Mouse (Mus musculus) C2C12 (cell line): ENCODE data around the gene Klk1b5. TPM values are rescaled to one million over a fixed set of nuclear protein-coding genes. Genes with fewer than 3 reads are reported as not detected.
A peak's percentile ranks its signal among the peaks of the same experiment; 100 is the strongest.

ENCODE experiments used
- H3K27me3 ChIP-seq: one replicate; pipeline ENCODE4 v1.6.1; 2011; ENCODE audit not compliant: control insufficient read depth, insufficient read depth, insufficient read length
- H3K36me3 ChIP-seq: one replicate; pipeline ENCODE4 v1.6.1; 2011; ENCODE audit not compliant: control insufficient read depth, insufficient read depth
- H3K4me3 ChIP-seq: one replicate; pipeline ENCODE4 v1.5.1; 2011; ENCODE audit warnings: mild to moderate bottlenecking, control low read depth; ENCODE audit not compliant: poor library complexity, insufficient read depth, severe bottlenecking
- H3K79me2 ChIP-seq: one replicate; pipeline ENCODE4 v1.6.1; 2011; ENCODE audit not compliant: control insufficient read depth, insufficient read depth
- H3K79me3 ChIP-seq: one replicate; pipeline ENCODE4 v1.6.1; 2011; ENCODE audit warnings: low read depth, control low read depth
- H3ac ChIP-seq: one replicate; pipeline ENCODE3; 2011; ENCODE audit warnings: low read depth; ENCODE audit not compliant: control insufficient read depth, insufficient read length
- CEBPB ChIP-seq: IDR thresholded peaks from one replicate; pipeline ENCODE4 v1.6.1; 2011; ENCODE audit warnings: low read depth, mild to moderate bottlenecking, control low read depth, moderate library complexity
- CTCF ChIP-seq: IDR thresholded peaks from one replicate; pipeline ENCODE4 v1.5.1; 2011; ENCODE audit not compliant: control insufficient read depth, insufficient read depth, insufficient read length
- FOSL1 ChIP-seq: IDR thresholded peaks from one replicate; pipeline ENCODE4 v1.8.0; 2011; ENCODE audit warnings: mild to moderate bottlenecking, low read length; ENCODE audit not compliant: poor library complexity, insufficient read depth, severe bottlenecking
- MAX ChIP-seq: IDR thresholded peaks from one replicate; pipeline ENCODE4 v1.6.1; 2011; ENCODE audit warnings: mild to moderate bottlenecking, control low read depth
- MYOD1 ChIP-seq: IDR thresholded peaks from one replicate; pipeline ENCODE4 v1.6.1; 2011; ENCODE audit warnings: low read depth; ENCODE audit not compliant: control insufficient read depth, insufficient read length
- MYOG ChIP-seq: IDR thresholded peaks from one replicate; pipeline ENCODE4 v1.6.1; 2011; ENCODE audit not compliant: control insufficient read depth, insufficient read length; ENCODE audit errors: extremely low read depth
- USF1 ChIP-seq: IDR thresholded peaks from one replicate; pipeline ENCODE4 v1.6.1; 2011; ENCODE audit warnings: low read depth, mild to moderate bottlenecking, control low read depth, moderate library complexity
- polyA plus RNA-seq: library from polyadenylated mRNA; unstranded; fragments of >200 nt; fragmentation: generic; extraction: Trizol; gene quantifications from one replicate; pipeline ENCODE4 v1.2.1, GENCODE M21; 2012; ENCODE audit warnings: missing spikeins

Klk1b5 gene
- polyA plus RNA-seq, 1 experiment, result not detected

- Histone ChIP-seq H3K4me3 (no peak overlapping the region), H3K27me3 (peaks cover 29% of the 10 kb centered on the region)
- no peak for TF ChIP-seq CEBPB
- no peak for TF ChIP-seq MAX
- TF ChIP-seq FOSL1, result no peak
- TF ChIP-seq MYOG, result no peak
- peak; percentile 85 for TF ChIP-seq CTCF
Observed at GRCm38 (mm10) chr7:44262791-44263643, 47.3 kb downstream of the Klk1b5 start.

GRCm38 (mm10) chr7:44268117-44268516, 52.4 kb downstream of the Klk1b5 start:
- peaks cover 34% of the 10 kb centered on the region for H3K27me3 ChIP-seq

More at GRCm38 (mm10) chr7:44262791-44263643, 47.3 kb downstream of the Klk1b5 start:
- Histone ChIP-seq H3ac (no peak overlapping the region), H3K36me3 (no peaks in the 10 kb centered on the region), H3K79me2 (no peaks in the 10 kb centered on the region), H3K79me3 (no peaks in the 10 kb centered on the region)

GRCm38 (mm10) chr7:44269397-44269796, 53.7 kb downstream of the Klk1b5 start:
- no peaks in the 10 kb centered on the region for H3K79me3 ChIP-seq
- TF ChIP-seq MAX (no peak), MYOG (no peak), CTCF (no peak), MYOD1 (no peak), CEBPB (no peak), FOSL1 (no peak), USF1 (no peak)

More at GRCm38 (mm10) chr7:44268117-44268516, 52.4 kb downstream of the Klk1b5 start:
- no peak for TF ChIP-seq FOSL1
- no peak for TF ChIP-seq MYOD1
- no peak for TF ChIP-seq CEBPB
- Histone ChIP-seq H3ac (no peak overlapping the region), H3K4me3 (no peak overlapping the region), H3K79me2 (no peaks in the 10 kb centered on the region), H3K36me3 (no peaks in the 10 kb centered on the region), H3K79me3 (no peaks in the 10 kb centered on the region)

More at GRCm38 (mm10) chr7:44269397-44269796, 53.7 kb downstream of the Klk1b5 start:
- Histone ChIP-seq H3K27me3 (peaks cover 43% of the 10 kb centered on the region), H3K79me2 (no peaks in the 10 kb centered on the region), H3K4me3 (no peak overlapping the region), H3K36me3 (no peaks in the 10 kb centered on the region), H3ac (no peak overlapping the region)

Other genes with a start within 250 kb of the Klk1b5 start
- not detected for gene Klk1b1, start 249.2 kb upstream of the Klk1b5 start, polyA plus RNA-seq
- not detected for gene Klk1b9, start 239.9 kb upstream of the Klk1b5 start, polyA plus RNA-seq
- gene Klk1b11, start 220.1 kb upstream of the Klk1b5 start, polyA plus RNA-seq, result not detected
- not detected for gene Klk1b26, start 203.8 kb upstream of the Klk1b5 start, polyA plus RNA-seq
- not detected for gene Klk1b27, start 163.7 kb upstream of the Klk1b5 start, polyA plus RNA-seq
- not detected for gene Klk1b21, start 113.6 kb upstream of the Klk1b5 start, polyA plus RNA-seq
- gene Klk1b22, start 103.3 kb upstream of the Klk1b5 start, polyA plus RNA-seq, result 0.19 TPM
- not detected for gene Klk1b16, start 79.2 kb upstream of the Klk1b5 start, polyA plus RNA-seq
- not detected for gene Klk1b24, start 27.7 kb upstream of the Klk1b5 start, polyA plus RNA-seq
- gene Klk1b3, start 17.8 kb upstream of the Klk1b5 start, polyA plus RNA-seq, result not detected
- gene Klk1b4, start 8.5 kb upstream of the Klk1b5 start, polyA plus RNA-seq, result not detected
- gene Klk1, start 9.4 kb downstream of the Klk1b5 start, polyA plus RNA-seq, result not detected
- gene Gm36864, start 20.2 kb downstream of the Klk1b5 start, polyA plus RNA-seq, result 0.06 TPM
- gene 1700028J19Rik, start 30.8 kb downstream of the Klk1b5 start, polyA plus RNA-seq, result 0.68 TPM
- 68.9 TPM for gene 2410002F23Rik, start 30.8 kb downstream of the Klk1b5 start, polyA plus RNA-seq
- not detected for gene Acp4, start 41.4 kb downstream of the Klk1b5 start, polyA plus RNA-seq
- not detected for gene Gm15517, start 45.5 kb downstream of the Klk1b5 start, polyA plus RNA-seq
- 0.30 TPM for gene Clec11a, start 91.0 kb downstream of the Klk1b5 start, polyA plus RNA-seq
- gene Shank1, start 94.3 kb downstream of the Klk1b5 start, polyA plus RNA-seq, result under 0.01 TPM
- not detected for gene Syt3, start 168.2 kb downstream of the Klk1b5 start, polyA plus RNA-seq
- gene 1700008O03Rik, start 169.9 kb downstream of the Klk1b5 start, polyA plus RNA-seq, result 0.11 TPM
- gene Lrrc4b, start 213.1 kb downstream of the Klk1b5 start, polyA plus RNA-seq, result not detected
- gene Aspdh, start 249.4 kb downstream of the Klk1b5 start, polyA plus RNA-seq, result not detected